Mouse (Mus musculus): ENCODE data around the gene Raf1.

GRCm38 (mm10) chr6:115653939-115654338 lies 22.5 kb downstream of the Raf1 start:
- TF ChIP-seq CTCF (IDR thresholded peaks at IDR 0.05; ENCODE audit: low read depth, low read length): no peak
- no peak for TF ChIP-seq GATA1 (IDR thresholded peaks at IDR 0.05; ENCODE audit: borderline replicate concordance, low read length)
- TF ChIP-seq POLR2AphosphoS5 (IDR thresholded peaks at IDR 0.05; ENCODE audit: insufficient replicate concordance, low read depth, low read length): no peak
- no peak for TF ChIP-seq TAL1 (conservative IDR thresholded peaks at IDR 0.05; ENCODE audit: low read depth, low read length)
- TF ChIP-seq GATA2 (IDR thresholded peaks at IDR 0.05; ENCODE audit: borderline replicate concordance, low read depth, low read length): no peak
